Mouse (Mus musculus): ENCODE results near the gene Nae1.
"Not testable (repeated sequence)": the region's sequence is repeated elsewhere in the genome, so short reads cannot be mapped to it uniquely, and the experiment has no call there.

The Nae1 gene

DNA sequence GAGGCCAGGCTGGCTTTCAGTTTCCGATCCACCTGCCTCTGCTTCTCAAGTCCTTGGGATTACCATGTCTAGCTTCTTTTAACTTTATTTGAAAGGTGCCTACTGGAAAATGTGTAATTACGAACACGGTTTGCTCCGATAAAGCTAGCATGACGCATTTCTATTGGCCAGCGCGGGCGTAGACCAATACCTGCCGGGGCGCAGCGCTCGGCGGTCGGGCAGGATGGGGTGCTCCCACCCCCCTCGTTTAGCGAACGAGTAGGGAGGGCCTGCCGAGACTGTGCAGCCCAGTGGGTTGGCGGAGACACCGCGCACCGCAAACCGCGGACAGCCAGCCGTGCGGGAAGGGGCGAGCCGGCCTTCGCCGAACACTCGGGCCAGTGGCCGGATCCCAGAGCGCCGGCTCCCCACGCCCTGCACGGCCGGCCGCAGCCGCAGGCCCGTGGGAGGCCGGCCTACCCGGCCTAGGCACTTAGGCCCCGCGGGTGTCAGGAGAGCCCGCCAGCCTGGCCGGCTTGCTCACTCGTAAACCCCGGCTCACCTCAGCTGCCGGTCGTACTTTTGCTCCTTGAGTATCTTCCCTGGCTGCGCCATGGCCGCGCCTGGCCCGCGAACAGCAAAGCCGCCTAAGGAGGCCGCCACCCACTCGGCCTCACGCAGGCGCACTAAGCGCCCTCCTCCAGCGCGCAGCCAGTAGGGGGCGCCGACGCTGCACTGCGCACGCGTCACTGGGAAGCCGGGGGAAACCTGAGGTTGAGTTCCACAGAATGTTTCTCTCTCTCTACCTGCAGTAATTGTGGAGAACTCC lies at the start of gene Nae1, which contains the start of gene Car7:
TSS of gene Nae1 (minus strand) at position 667 of the 808 bp plus-strand sequence.
TSS of gene Car7 (plus strand) at position 719 of the 808 bp plus-strand sequence.
- DNase-seq (ENCODE audit: low spot score in 2 of 2), result peak; percentile 92 to 94

DNA sequence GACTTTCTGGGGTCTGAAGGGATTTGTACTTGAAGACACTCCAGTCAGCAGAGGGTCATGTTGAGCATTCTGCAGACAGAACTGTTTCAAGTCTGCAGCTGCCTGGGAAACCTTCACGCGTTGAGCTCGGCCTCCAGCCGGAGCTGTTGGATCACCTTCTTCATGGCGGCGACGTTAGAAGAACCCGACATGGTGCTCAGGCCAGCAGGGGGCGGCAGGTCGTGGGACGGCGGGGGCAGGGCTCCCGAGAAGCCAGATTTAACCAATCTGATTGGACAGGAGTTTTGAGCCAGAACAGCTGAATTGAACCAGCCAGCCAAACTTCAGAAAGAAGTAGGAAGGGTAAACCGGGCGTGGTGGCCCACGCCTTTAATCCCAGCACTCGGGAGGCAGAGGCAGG lies 43.2 kb upstream of the Nae1 start:
- not testable (repeated sequence) for DNase-seq (ENCODE audit: low spot score in 2 of 2)

DNA sequence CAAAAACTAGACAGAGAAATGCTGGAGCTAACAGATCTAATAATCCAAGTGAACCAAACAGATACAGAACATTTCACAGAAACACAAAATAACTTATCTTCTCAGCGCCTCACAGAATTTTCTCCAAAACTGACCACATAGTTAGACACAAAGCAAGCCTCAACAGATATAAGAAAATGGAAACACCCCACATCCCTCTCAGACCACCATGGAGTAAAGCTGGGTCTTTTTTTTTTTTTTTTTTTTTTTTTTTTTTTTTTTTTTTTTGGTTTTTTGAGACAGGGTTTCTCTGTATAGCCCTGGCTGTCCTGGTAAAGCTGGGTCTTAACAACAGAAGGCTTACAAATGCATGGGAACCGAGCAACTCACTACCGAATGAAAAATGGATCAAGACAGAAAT lies 42.4 kb upstream of the Nae1 start:
- no peak for DNase-seq (ENCODE audit: low spot score in 2 of 2)

GRCm38 (mm10) chr8:104570436-104571343 lies 36.3 kb upstream of the Nae1 start:
- peak; percentile 75 to 89 for DNase-seq (ENCODE audit: low spot score in 2 of 2)

DNA sequence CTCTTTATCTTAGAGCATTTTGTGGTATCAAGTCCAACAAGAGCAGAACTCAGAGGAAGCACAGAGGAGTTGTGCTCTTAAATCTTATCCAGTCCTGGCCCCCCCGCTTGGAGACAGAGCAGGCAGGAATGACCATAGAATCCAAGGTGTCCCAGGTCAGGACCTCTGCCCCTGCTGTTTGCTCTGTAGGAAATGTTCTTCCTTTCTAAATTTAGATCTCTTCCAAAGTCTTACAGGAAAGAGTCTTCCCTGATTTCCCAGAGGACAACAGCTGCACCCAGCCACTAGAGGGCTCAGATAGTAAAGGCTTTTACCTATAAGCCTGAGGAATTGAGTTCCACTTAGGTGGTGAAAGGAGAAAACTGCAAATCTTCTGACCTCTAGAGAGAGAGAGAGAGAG lies 35.1 kb upstream of the Nae1 start:
- DNase-seq (ENCODE audit: low spot score in 2 of 2), result no peak

GRCm38 (mm10) chr8:104565457-104565798 lies 31.0 kb upstream of the Nae1 start:
- DNase-seq (ENCODE audit: low spot score in 2 of 2), result no peak

DNA sequence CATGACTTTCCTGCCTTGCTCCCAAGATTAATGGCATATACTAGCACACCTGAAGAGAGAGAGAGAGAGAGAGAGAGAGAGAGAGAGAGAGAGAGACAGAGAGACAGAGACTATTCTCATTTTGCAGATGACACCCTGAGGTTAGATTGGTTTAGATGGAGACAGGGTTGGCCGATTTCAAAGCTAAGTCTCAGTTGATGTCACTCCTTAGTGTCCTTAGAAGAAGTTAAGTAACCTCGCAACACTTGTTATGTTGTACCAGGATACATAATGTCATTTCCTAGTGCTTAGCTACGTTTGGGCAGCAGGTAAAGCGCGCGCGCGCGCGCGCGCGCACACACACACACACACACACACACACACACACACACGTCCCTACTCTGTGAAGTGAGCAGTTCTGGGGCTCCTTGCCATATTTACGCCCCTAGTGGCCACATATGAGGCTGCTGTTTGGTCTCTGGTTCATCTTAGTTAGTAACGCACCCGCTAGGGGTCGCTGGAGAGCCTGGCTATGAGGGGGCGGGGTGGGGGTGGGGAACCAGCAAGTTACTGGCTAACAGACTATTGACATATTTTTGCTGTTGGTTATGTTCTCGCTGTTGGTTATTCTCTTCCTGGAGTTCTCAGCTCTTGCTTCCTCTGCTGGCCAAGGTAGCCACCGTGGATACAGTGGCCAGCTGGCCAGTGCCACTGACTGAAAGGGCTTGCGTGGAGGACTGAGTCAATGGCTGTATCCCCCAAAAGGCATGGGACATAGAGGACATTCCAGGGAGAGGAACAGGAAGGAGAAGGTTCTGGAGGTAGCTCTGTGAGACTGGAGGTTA lies 30.4 kb upstream of the Nae1 start:
- peak; percentile 49 to 88 for DNase-seq (ENCODE audit: low spot score in 2 of 2)

- DNase-seq (ENCODE audit: low spot score in 2 of 2), result no peak
These were observed 26.3 kb upstream of the Nae1 start for GRCm38 (mm10) chr8:104560731-104561130.

GRCm38 (mm10) chr8:104557226-104557625 lies 22.8 kb upstream of the Nae1 start:
- no peak for DNase-seq (ENCODE audit: low spot score in 2 of 2)

- no peak for DNase-seq (ENCODE audit: low spot score in 2 of 2)
These were observed 20.8 kb upstream of the Nae1 start for GRCm38 (mm10) chr8:104555191-104555590.

- no peak for DNase-seq (ENCODE audit: low spot score in 2 of 2)
These were observed 9.1 kb upstream of the Nae1 start for GRCm38 (mm10) chr8:104543440-104544045.

GRCm38 (mm10) chr8:104542160-104542559 lies 7.7 kb upstream of the Nae1 start:
- no peak for DNase-seq (ENCODE audit: low spot score in 2 of 2)

DNA sequence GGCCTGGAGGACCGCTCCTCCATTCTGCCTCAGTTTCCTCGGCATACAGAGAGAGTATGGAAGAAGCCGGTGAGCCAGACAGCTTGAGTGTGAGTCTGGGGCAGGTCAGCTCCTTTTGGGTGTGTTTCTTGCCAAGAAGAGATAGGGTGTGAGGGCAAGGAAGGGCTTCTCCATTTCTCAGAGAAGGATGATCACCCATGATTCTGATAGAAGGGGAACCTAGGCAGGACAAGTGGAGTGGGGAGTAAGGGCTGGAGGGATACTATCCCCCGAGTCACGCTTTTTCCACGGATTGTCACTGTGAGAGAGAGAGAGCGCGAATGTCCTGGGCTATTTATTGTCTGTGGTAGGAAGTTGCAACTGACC lies 7.1 kb upstream of the Nae1 start:
- DNase-seq (ENCODE audit: low spot score in 2 of 2), result no peak

DNA sequence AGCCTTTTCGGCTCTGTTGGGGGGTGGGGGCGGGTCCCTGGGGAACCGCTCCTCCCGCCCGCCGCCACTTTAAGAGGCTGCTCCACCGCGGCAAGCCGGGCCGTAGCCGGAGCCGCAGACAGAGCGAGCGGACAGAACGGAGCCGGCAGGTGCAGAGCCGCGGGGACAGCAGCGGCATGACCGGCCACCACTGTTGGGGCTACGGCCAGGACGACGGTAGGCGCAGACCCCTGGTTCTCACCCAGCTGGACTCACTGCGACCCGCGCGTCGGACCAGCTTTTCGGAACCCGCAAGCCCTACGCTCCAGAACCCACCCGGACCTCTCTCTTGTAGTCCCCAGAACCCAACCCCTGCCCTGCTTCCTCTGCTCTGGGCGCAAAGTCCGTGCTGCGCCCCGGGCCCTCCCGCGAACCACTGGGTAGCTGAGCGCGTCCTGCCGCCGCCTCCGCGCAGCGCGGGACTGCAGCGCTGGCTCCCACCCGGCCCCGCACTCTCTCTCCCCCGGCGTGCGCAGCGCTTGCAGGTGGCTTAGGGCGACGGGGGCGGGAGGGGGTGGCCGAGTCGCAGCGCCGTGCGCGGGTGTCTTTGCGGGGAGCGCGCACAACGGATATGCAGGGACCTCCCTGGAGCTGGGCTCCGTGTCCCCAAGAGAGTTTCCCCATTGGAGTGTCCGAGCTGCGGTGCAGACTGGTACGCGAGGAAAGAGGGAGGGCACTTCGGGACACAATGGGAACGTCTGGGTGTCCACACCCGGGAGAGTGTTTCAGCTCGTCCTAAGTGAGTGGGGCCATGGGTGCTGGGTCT lies 6.5 kb upstream of the Nae1 start:
- DNase-seq (ENCODE audit: low spot score in 2 of 2), result no peak

DNA sequence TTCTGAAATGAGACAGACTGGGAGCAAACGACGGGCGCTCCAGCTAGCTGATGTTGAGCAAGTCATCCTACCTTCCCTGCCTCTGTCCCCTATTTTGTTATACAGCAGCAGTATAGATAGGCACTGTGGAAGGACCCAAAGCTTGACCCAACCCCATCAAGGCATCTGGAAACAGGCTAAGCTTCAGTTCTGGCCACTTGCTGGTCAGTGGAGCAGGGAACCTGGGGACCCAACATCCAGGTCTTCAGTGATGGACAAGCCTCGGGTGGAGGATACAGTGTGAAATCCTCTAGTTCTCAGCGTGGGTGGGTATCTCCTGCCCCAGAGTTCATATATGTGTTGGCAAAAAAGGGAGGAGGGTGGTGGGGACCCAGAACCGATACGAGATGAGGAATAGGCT lies 5.8 kb upstream of the Nae1 start:
- DNase-seq (ENCODE audit: low spot score in 2 of 2), result no peak

DNA sequence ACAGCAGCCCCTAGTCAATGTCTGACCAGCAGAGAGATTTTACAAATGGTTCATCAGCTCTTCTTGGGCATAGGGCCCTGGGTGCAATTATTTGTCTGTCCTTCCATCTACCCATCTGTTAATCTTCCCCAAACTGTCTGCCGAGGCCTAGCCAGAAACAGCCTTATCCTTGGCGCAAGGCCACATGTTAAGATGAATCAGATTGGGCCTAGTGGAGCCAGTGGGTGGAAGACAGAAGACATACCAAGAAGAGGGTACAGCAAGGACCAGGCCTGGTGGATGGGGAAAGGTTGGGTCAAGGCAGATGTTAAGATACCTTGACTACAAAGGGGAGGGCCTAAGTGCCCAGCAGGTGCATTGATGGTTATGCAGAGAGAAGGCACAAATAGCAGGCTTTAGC lies 5.1 kb upstream of the Nae1 start:
- no peak for DNase-seq (ENCODE audit: low spot score in 2 of 2)

DNA sequence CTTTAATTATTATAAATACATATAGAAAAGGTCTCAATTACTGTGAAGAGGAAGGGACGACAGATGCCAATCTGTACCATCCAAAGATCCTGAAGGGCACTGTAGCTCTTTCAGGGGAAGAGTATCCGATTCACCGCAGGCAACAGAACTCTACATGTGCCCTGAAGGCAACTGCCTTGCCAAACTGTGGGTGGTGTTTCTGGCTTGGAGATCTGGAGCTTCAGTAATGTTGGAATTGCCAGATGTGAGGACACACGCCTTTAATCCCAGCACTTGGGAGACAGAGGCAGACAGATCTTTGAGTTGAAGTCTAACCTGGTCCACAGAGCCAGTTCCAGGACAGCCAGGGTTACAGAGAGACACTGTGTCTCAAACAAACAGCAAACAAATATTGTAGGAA lies 4.5 kb upstream of the Nae1 start:
- no peak for DNase-seq (ENCODE audit: low spot score in 2 of 2)

DNA sequence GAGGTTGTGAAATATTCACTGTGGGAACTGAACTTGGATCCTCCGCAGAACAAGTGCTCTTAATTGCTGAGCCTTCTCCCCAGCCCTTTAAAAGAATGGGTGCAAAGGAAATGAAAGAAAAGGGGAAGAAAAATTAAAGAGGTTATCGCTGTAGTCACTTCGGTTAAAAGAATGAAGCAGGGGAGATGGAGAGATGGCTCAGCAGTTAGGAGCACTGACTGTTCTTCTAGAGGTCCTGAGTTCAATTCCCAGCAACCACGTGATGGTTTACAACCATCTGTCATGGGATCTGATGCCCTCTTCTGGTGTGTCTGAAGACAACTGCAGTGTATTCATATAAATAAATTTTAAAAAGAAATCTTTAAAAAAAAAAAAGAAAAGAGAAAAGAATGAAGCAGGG lies 1.6 kb upstream of the Nae1 start:
- DNase-seq (ENCODE audit: low spot score in 2 of 2), result no peak

- DNase-seq (ENCODE audit: low spot score in 2 of 2), result peak in 1 of 2 experiments; percentile 9
These were observed 941 bp upstream of the Nae1 start for GRCm38 (mm10) chr8:104535378-104535777.

DNA sequence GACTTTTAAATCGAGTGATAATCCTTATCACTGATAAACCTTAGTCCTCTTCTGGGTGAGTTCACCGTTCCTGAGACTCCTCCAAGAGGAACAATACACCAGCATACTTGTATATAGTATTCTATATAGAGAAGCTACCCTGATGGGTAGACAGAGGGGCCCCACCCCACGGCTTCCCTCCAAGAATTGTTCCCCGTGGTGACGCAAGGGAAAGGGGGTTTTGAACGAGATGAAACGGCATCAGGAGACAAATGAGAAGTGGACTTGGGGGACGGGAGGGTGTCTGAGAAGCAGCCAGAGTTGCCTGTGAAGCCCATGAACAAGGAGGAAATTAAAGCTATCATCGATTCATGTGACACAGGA lies 323 bp upstream of the Nae1 start:
- peak; percentile 43 to 46 for DNase-seq (ENCODE audit: low spot score in 2 of 2)

GRCm38 (mm10) chr8:104533551-104533950 lies 886 bp downstream of the Nae1 start:
- no peak for DNase-seq (ENCODE audit: low spot score in 2 of 2)

Data from spleen, postnatal 10 days (tissue).